In genomic region chr19:46886826-46887225, GRCm38 (mm10) we compare ENCODE assay signal across 28 mouse cellular contexts.
DNase-seq lines count a peak whose midpoint lies in the region; ATAC-seq and TF ChIP-seq lines count a peak whose summit lies in the region.
"Had no signal": no experiment of that assay in that cellular context is flagged by ENCODE, and none has a peak within 500 bp of the region (broad histone marks: within the 10 kb centered on the region; RNA-seq: fewer than 3 reads in every experiment).

No protein-coding gene starts in this region.

- peak; percentile 77 for ATAC-seq in lung, postnatal 0 days
- ATAC-seq in stomach, postnatal 0 days (ENCODE audit: low FRiP score, low TSS enrichment): no peak
- ATAC-seq in hindbrain, embryonic 12.5 days (ENCODE audit: low FRiP score): no peak
- ATAC-seq: forebrain, embryonic 13.5 days; liver, embryonic 12.5 days; liver, postnatal 0 days; Patski had no signal

- no peak for TF ChIP-seq CTCF in gastrocnemius, adult 2 months (IDR thresholded peaks at IDR 0.05)
- TF ChIP-seq CTCF in lung, postnatal 0 days (IDR thresholded peaks at IDR 0.05): no peak
- TF ChIP-seq CTCF in stomach, postnatal 0 days (IDR thresholded peaks at IDR 0.05; ENCODE audit: low read depth): no peak

- intact Hi-C loops in gastrocnemius, adult 2 months (cut with DNase I): no loop called here

- H3K27me3 ChIP-seq in lung, postnatal 0 days (replicated peaks; ENCODE audit: insufficient read depth, low read length): no peaks in the 10 kb centered on the region
- H3K27me3 ChIP-seq in stomach, postnatal 0 days (ENCODE audit: control insufficient read depth, insufficient read depth, low read length): no peaks in the 10 kb centered on the region
- no peaks in the 10 kb centered on the region for H3K27me3 ChIP-seq in hindbrain, embryonic 12.5 days
- H3K27me3 ChIP-seq: forebrain, embryonic 13.5 days; heart, embryonic 13.5 days; hindbrain, embryonic 15.5 days; liver, embryonic 12.5 days; Patski; stomach, embryonic 15.5 days had no signal

- H3K27ac ChIP-seq in gastrocnemius, adult 2 months: peak overlapping the region; percentile 38
- 0 out of 2 replicates have a peak overlapping the region, but pooled peaks have one; percentile 28 for H3K27ac ChIP-seq in lung, postnatal 0 days (ENCODE audit: low read length)
- peak overlapping the region; percentile 73 for H3K27ac ChIP-seq in stomach, postnatal 0 days (replicated peaks)
- H3K27ac ChIP-seq in hindbrain, embryonic 12.5 days: no peak overlapping the region
- H3K27ac ChIP-seq: forebrain, embryonic 13.5 days; heart, embryonic 13.5 days; hindbrain, embryonic 15.5 days; liver, embryonic 12.5 days; stomach, embryonic 15.5 days had no signal

- H3K4me3 ChIP-seq in gastrocnemius, adult 2 months: no peak overlapping the region
- no peak overlapping the region for H3K4me3 ChIP-seq in lung, postnatal 0 days (ENCODE audit: low read depth, low read length)
- H3K4me3 ChIP-seq in stomach, postnatal 0 days (ENCODE audit: low read depth, low read length): no peak overlapping the region
- H3K4me3 ChIP-seq in hindbrain, embryonic 12.5 days: no peak overlapping the region
- H3K4me3 ChIP-seq: erythroblast, embryonic 14.5 days; forebrain, embryonic 13.5 days; heart, embryonic 13.5 days; hindbrain, embryonic 15.5 days; liver, embryonic 12.5 days; stomach, embryonic 15.5 days had no signal

- no peaks in the 10 kb centered on the region; the same call in 1 of the 2 replicates for H3K4me1 ChIP-seq in lung, postnatal 0 days (ENCODE audit: insufficient read depth, low read depth, low read length)
- no peaks in the 10 kb centered on the region for H3K4me1 ChIP-seq in stomach, postnatal 0 days (replicated peaks; ENCODE audit: control insufficient read depth, insufficient read depth)
- no peaks in the 10 kb centered on the region for H3K4me1 ChIP-seq in hindbrain, embryonic 12.5 days
- H3K4me1 ChIP-seq: forebrain, embryonic 13.5 days; hindbrain, embryonic 15.5 days; stomach, embryonic 15.5 days had no signal

- H3K4me2 ChIP-seq in lung, postnatal 0 days (replicated peaks; ENCODE audit: low read depth, low read length): no peak overlapping the region
- no peak overlapping the region for H3K4me2 ChIP-seq in stomach, postnatal 0 days (replicated peaks; ENCODE audit: low read depth)
- no peak overlapping the region for H3K4me2 ChIP-seq in hindbrain, embryonic 12.5 days (replicated peaks)
- H3K4me2 ChIP-seq: forebrain, embryonic 13.5 days; heart, embryonic 13.5 days; hindbrain, embryonic 15.5 days; liver, embryonic 12.5 days; stomach, embryonic 15.5 days had no signal

- DNase-seq in gastrocnemius, adult 2 months: no peak
- DNase-seq in gastrocnemius, postnatal 10 days: no peak
- DNase-seq in lung, adult 18-20 months: peak; percentile 63 to 74
- DNase-seq in lung, postnatal 14 days: no peak
- peak; percentile 74 for DNase-seq in lung, postnatal 0 days (ENCODE audit: low spot score)
- no peak for DNase-seq in stomach, postnatal 0 days (ENCODE audit: low spot score)
- DNase-seq: adrenal gland, postnatal 10 days; cerebellum, adult 18-20 months; cerebellum, postnatal 10 days; heart, adult 18-20 months; heart, postnatal 10 days; kidney, adult 8-10 months; kidney, postnatal 14 days; left cerebral cortex, postnatal 4 days; liver, postnatal 0 days; midbrain, embryonic 14.5 days; retina, postnatal 1 day; right cerebral cortex, postnatal 14 days; thymus, adult 2 months; thymus, postnatal 36 days had no signal

- WGBS in lung, postnatal 0 days: 61% methylated on average over 7 of the region's 7 CpGs
- 73% methylated on average over 7 of the region's 7 CpGs for WGBS in stomach, postnatal 0 days
- 88% methylated on average over 7 of the region's 7 CpGs for WGBS in hindbrain, embryonic 12.5 days

- H3K9me3 ChIP-seq in lung, postnatal 0 days (ENCODE audit: low read length): no peaks in the 10 kb centered on the region
- no peaks in the 10 kb centered on the region for H3K9me3 ChIP-seq in stomach, postnatal 0 days (ENCODE audit: control insufficient read depth, low read length)
- H3K9me3 ChIP-seq in hindbrain, embryonic 12.5 days (replicated peaks): no peaks in the 10 kb centered on the region
- H3K9me3 ChIP-seq: forebrain, embryonic 13.5 days; heart, embryonic 13.5 days; hindbrain, embryonic 15.5 days; liver, embryonic 12.5 days; stomach, embryonic 15.5 days had no signal

- no peak overlapping the region for H3K9ac ChIP-seq in lung, postnatal 0 days (replicated peaks; ENCODE audit: low read depth)
- H3K9ac ChIP-seq in stomach, postnatal 0 days (ENCODE audit: low read length): no peak overlapping the region
- no peak overlapping the region for H3K9ac ChIP-seq in hindbrain, embryonic 12.5 days
- H3K9ac ChIP-seq: forebrain, embryonic 13.5 days; heart, embryonic 13.5 days; hindbrain, embryonic 15.5 days; liver, embryonic 12.5 days; liver, postnatal 0 days; stomach, embryonic 15.5 days had no signal

- H3K36me3 ChIP-seq in lung, postnatal 0 days (ENCODE audit: insufficient read depth, low read length): peaks cover 23% of the 10 kb centered on the region; the same call in 1 of the 2 replicates
- H3K36me3 ChIP-seq in stomach, postnatal 0 days (ENCODE audit: control insufficient read depth, insufficient read depth, low read length): peaks cover 30% of the 10 kb centered on the region
- peaks cover 87% of the 10 kb centered on the region for H3K36me3 ChIP-seq in hindbrain, embryonic 12.5 days

- TF ChIP-seq EP300 in lung, postnatal 0 days (IDR thresholded peaks at IDR 0.05): no peak
- TF ChIP-seq EP300 in stomach, postnatal 0 days (optimal IDR thresholded peaks at IDR 0.05): no peak

Comparison
In these comparisons a context has a peak if more than half of its experiments do, and no peak if none do; other contexts are left out.
1. DNase-seq: peak in lung, adult 18-20 months (2 of 2) and lung, postnatal 0 days (single experiment); none in gastrocnemius, adult 2 months (single experiment), gastrocnemius, postnatal 10 days (single experiment), lung, postnatal 14 days (single experiment) and stomach, postnatal 0 days (single experiment).